Mouse (Mus musculus) left cerebral cortex, adult 18-20 months (tissue): ENCODE results near the gene Lrrc30. TPM values are rescaled to one million over a fixed set of nuclear protein-coding genes. Genes with fewer than 3 reads are reported as not detected.

Experiments
- DNase-seq, 2 experiments: peaks; one replicate each; pipeline ENCODE4 v3.0.0; 2021 to 2022; ENCODE audit warnings: low spot score in 2 of 2, mixed read lengths in 1 of 2
- total RNA-seq, 2 experiments: library from RNA; stranded (reverse); gene quantifications; 2 replicates each; pipeline ENCODE4 v1.2.3; 2021

The Lrrc30 gene
- total RNA-seq, 2 experiments from 2014 or later = not detected

DNA sequence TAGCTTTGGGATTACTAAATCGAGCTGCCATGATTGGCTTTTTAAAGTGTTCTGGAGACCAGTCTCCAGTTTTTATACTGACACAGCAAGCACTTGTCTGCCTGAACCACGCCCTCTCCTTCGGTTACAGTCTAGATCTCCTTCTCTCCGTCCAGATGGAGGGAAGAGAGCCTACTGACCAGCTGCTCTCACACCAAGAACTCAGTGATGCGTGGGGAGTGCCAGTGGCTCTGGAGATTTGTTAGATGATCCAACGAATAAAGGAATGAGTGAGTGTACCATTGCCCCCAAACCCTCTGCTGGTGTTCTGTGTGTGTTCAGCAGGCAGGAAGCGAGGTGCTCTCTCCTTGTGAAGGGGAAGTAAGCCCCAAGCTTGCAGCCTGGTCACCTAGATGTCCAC lies 48.0 kb downstream of the Lrrc30 start:
- DNase-seq = peak in 1 of 2 experiments; percentile 15

DNA sequence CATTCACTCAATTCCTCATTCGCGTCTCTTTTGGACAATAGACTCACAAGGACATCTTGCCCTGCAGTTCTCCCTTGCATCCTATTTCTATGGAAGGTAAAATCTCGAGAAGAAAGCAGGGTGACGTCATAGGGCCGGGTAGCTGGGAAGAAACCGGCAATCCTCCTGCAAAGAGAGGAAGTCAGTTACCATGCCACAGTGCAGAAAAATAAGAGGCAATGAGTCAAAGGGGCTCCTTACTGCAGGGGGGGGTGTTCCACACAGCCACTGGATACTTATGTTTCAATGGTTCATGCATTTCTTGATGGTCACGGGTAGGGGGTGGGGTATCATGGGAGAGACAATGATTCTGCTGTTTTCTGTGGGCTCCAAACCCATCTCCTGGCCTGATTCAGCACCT lies 49.1 kb downstream of the Lrrc30 start:
- no peak for DNase-seq

DNA sequence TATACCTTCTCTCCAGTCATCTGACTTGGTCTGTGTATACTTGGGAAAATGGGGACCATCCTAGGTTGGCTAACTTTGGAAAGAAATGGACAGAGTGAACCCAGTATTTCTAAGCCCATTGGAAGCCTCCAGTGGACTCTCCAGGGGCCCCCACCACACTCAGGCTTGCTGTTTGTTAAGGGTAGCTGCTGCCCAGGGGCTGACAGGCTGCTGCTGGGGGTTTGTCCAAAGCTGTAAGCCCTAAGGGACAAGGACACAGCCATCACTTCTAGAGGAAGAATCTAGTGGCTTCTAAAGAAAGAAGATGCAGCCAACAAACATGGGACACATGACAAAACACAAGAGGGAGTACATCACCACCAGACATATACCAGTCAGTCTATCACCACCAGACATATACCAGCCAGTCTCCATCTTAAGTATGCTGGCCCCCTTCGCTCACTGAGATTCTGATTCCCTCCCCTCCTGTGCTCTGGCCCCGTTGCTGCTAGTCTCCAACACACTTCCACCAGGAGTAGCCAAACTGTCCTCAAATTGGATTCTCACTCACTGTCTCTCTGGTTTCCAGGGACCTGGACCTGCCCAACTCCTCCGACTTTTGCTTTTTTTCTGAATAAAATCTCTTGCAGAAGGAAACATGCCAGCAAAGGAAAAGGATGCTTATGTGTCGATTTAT lies 49.7 kb downstream of the Lrrc30 start:
- DNase-seq = no peak

DNA sequence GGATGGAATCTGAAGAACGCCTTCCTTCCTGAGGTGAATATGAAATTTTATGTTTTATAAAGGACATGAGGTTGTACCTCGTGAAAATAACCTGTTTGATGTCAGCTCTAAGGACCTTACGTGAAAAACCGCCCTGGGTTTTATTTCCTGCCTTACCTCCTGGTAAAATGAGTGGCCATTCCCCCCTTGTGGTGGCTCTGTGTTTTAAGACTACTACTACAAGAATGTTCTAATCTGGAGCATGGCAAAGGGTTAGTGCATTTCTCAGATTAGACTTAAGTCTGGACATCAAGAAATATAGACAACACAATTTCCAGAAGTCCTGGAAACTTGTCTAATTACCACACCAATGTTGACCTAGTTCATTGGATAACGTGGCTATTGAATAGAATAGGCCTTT lies 50.7 kb downstream of the Lrrc30 start:
- no peak for DNase-seq

Other genes with a start within 250 kb of the Lrrc30 start
- 1 to 10 TPM; 3.8 to 6.0 TPM for gene Lama1, start 64.5 kb upstream of the Lrrc30 start, total RNA-seq